Mouse (Mus musculus) MEL (cell line): ENCODE measurements around the gene Timm50. TPM values are rescaled to one million over a fixed set of nuclear protein-coding genes. Genes with fewer than 3 reads are reported as not detected.
A peak's percentile ranks its signal among the peaks of the same experiment; 100 is the strongest.

ENCODE experiments used
- DNase-seq: peaks from one replicate; pipeline ENCODE4 v3.0.0; 2011; ENCODE audit warnings: low read depth, low spot score
- H3K27ac ChIP-seq: 2 replicates; pipeline ENCODE4 v1.5.1; 2012; ENCODE audit warnings: low read depth, mild to moderate bottlenecking, control low read depth, low read length, moderate library complexity; ENCODE audit not compliant: control insufficient read depth
- H3K27me3 ChIP-seq, 2 experiments: fragments of 150-350 bp in 1 of 2; sonication (generic) in 1 of 2; 2 replicates each; pipeline ENCODE4 v1.6.1; 2012; ENCODE audit warnings: low read length in 2 of 2, mild to moderate bottlenecking in 2 of 2, improper control_type of control experiment in 1 of 2, moderate library complexity in 1 of 2; ENCODE audit not compliant: insufficient read depth in 2 of 2, control insufficient read depth in 1 of 2
- H3K36me3 ChIP-seq, 2 experiments: 2 replicates each; pipeline ENCODE4 v1.6.1; 2012 to 2014; ENCODE audit warnings: low read length in 2 of 2, improper control_type of control experiment in 1 of 2, inconsistent platforms in 1 of 2, mild to moderate bottlenecking in 1 of 2; ENCODE audit not compliant: insufficient read depth in 2 of 2, control insufficient read depth in 1 of 2
- H3K4me1 ChIP-seq, 2 experiments: fragments of 150-350 bp in 1 of 2; sonication (generic) in 1 of 2; 2 replicates each; pipeline ENCODE4 v1.6.1; 2012; ENCODE audit warnings: low read length in 2 of 2, improper control_type of control experiment in 1 of 2, mild to moderate bottlenecking in 1 of 2; ENCODE audit not compliant: insufficient read depth in 2 of 2, control insufficient read depth in 1 of 2
- H3K4me3 ChIP-seq, 2 experiments: fragments of 150-350 bp in 1 of 2; sonication (generic) in 1 of 2; 2 replicates each; pipeline ENCODE4 v1.5.1; 2012; ENCODE audit warnings: low read depth in 2 of 2, low read length in 2 of 2, mild to moderate bottlenecking in 2 of 2, moderate library complexity in 2 of 2, control low read depth in 1 of 2, improper control_type of control experiment in 1 of 2; ENCODE audit not compliant: control insufficient read depth in 1 of 2, insufficient read depth in 1 of 2
- H3K79me2 ChIP-seq: 2 replicates; pipeline ENCODE4 v1.6.1; 2012; ENCODE audit warnings: mild to moderate bottlenecking, low read length, moderate library complexity; ENCODE audit not compliant: control insufficient read depth, poor library complexity, insufficient read depth
- H3K9ac ChIP-seq: 2 replicates; pipeline ENCODE4 v1.6.1; 2012; ENCODE audit warnings: low read depth, mild to moderate bottlenecking, control low read depth, low read length, moderate library complexity; ENCODE audit not compliant: control insufficient read depth, poor library complexity, severe bottlenecking
- H3K9me3 ChIP-seq: fragments of 150-350 bp; sonication (generic); replicated peaks from 2 replicates; pipeline ENCODE4 v1.6.1; 2012; ENCODE audit warnings: mild to moderate bottlenecking, low read length, improper control_type of control experiment, moderate library complexity; ENCODE audit not compliant: insufficient read depth
- CHD2 ChIP-seq: IDR thresholded peaks from 2 replicates; pipeline ENCODE4 v1.6.1; 2011; ENCODE audit warnings: low read length, improper control_type of control experiment
- CTCF ChIP-seq, 3 experiments: IDR thresholded peaks in 2 of 3; conservative IDR thresholded peaks in 1 of 3; 2 replicates each; pipeline ENCODE4 v1.5.1; 2011 to 2012; ENCODE audit warnings: low read length in 3 of 3, low read depth in 2 of 3, mild to moderate bottlenecking in 2 of 3, improper control_type of control experiment in 1 of 3, inconsistent platforms in 1 of 3, mixed read lengths in 1 of 3, moderate library complexity in 1 of 3; ENCODE audit not compliant: control insufficient read depth in 1 of 3, insufficient read depth in 1 of 3, poor library complexity in 1 of 3, severe bottlenecking in 1 of 3
- GABPA ChIP-seq: IDR thresholded peaks from 2 replicates; pipeline ENCODE4 v1.6.1; 2012; ENCODE audit warnings: low read depth, mild to moderate bottlenecking, inconsistent platforms, low read length, improper control_type of control experiment, moderate library complexity
- HCFC1 ChIP-seq: IDR thresholded peaks from 2 replicates; pipeline ENCODE4 v1.6.1; 2012; ENCODE audit warnings: low read depth, mild to moderate bottlenecking, inconsistent platforms, low read length, improper control_type of control experiment, moderate library complexity
- MAX ChIP-seq: IDR thresholded peaks from 2 replicates; pipeline ENCODE4 v1.6.1; 2011; ENCODE audit warnings: low read length, improper control_type of control experiment
- MEF2A ChIP-seq: IDR thresholded peaks from 2 replicates; pipeline ENCODE4 v1.6.1; 2014; ENCODE audit warnings: low read depth, mild to moderate bottlenecking, inconsistent platforms, low read length, improper control_type of control experiment; ENCODE audit not compliant: poor library complexity, insufficient replicate concordance, severe bottlenecking; ENCODE audit errors: extremely low read depth
- NELFE ChIP-seq: IDR thresholded peaks from 2 replicates; pipeline ENCODE4 v1.6.1; 2011; ENCODE audit warnings: low read depth, low read length, improper control_type of control experiment
- NRF1 ChIP-seq: IDR thresholded peaks from 2 replicates; pipeline ENCODE4 v1.6.1; 2014; ENCODE audit warnings: low read depth, mild to moderate bottlenecking, inconsistent platforms, low read length, improper control_type of control experiment, moderate library complexity; ENCODE audit not compliant: poor library complexity, insufficient read depth, severe bottlenecking
- POLR2A ChIP-seq, 2 experiments: IDR thresholded peaks; 2 replicates each; pipeline ENCODE4 v1.6.1; 2011 to 2012; ENCODE audit warnings: low read length in 2 of 2, mild to moderate bottlenecking in 2 of 2, control low read depth in 1 of 2, improper control_type of control experiment in 1 of 2, low read depth in 1 of 2, moderate library complexity in 1 of 2; ENCODE audit not compliant: control insufficient read depth in 1 of 2, insufficient read depth in 1 of 2, poor library complexity in 1 of 2
- POLR2AphosphoS5 ChIP-seq: IDR thresholded peaks from 2 replicates; pipeline ENCODE4 v1.6.1; 2012; ENCODE audit warnings: low read depth, borderline replicate concordance, mild to moderate bottlenecking, inconsistent platforms, low read length, moderate library complexity, mixed read lengths
- RAD21 ChIP-seq: IDR thresholded peaks from 2 replicates; pipeline ENCODE4 v1.6.1; 2011; ENCODE audit warnings: mild to moderate bottlenecking, low read depth, low read length, improper control_type of control experiment
- RCOR1 ChIP-seq: IDR thresholded peaks from 2 replicates; pipeline ENCODE4 v1.6.1; 2012; ENCODE audit warnings: low read depth, mild to moderate bottlenecking, inconsistent platforms, low read length, improper control_type of control experiment
- SIN3A ChIP-seq: IDR thresholded peaks from 2 replicates; pipeline ENCODE4 v1.6.1; 2012; ENCODE audit warnings: low read length, improper control_type of control experiment, inconsistent platforms
- TBP ChIP-seq: IDR thresholded peaks from 2 replicates; pipeline ENCODE4 v1.8.0; 2011; ENCODE audit warnings: low read depth, low read length, improper control_type of control experiment
- USF2 ChIP-seq, 2 experiments: IDR thresholded peaks; 2 replicates each; pipeline ENCODE4 v1.6.1; 2011 to 2012; ENCODE audit warnings: improper control_type of control experiment in 2 of 2, low read length in 2 of 2, borderline replicate concordance in 1 of 2, inconsistent platforms in 1 of 2, low read depth in 1 of 2, mild to moderate bottlenecking in 1 of 2; ENCODE audit not compliant: insufficient read depth in 1 of 2
- ZKSCAN1 ChIP-seq: IDR thresholded peaks from 2 replicates; pipeline ENCODE4 v1.6.1; 2012; ENCODE audit warnings: low read depth, mild to moderate bottlenecking, inconsistent platforms, low read length, improper control_type of control experiment, moderate library complexity
- ZMIZ1 ChIP-seq: IDR thresholded peaks from 2 replicates; pipeline ENCODE4 v1.6.1; 2012; ENCODE audit warnings: low read depth, mild to moderate bottlenecking, inconsistent platforms, low read length, improper control_type of control experiment, moderate library complexity
- polyA plus RNA-seq, 2 experiments: library from polyadenylated mRNA; stranded (reverse) in 1 of 2; unstranded in 1 of 2; fragments of >175 nt in 1 of 2; fragments of >200 nt in 1 of 2; gene quantifications; 2 replicates each; pipeline versions ENCODE4 v1.2.1 to v1.2.4; 2012; ENCODE audit warnings: low replicate concordance in 2 of 2, low read depth in 1 of 2; ENCODE audit not compliant: insufficient read length in 2 of 2, insufficient read depth in 1 of 2, missing spikeins in 1 of 2
- total RNA-seq: library from RNA; depleted of rRNA; stranded (reverse); fragments of 300-350 nt; gene quantifications from 2 replicates; pipeline ENCODE4 v1.2.3, GENCODE M21; 2012

Gene Timm50
- total and polyA plus RNA-seq, 3 experiments, result 167 to 216 TPM; not detected in 1

GRCm38 (mm10) chr7:28280630-28281029 is 31.2 kb downstream of the Timm50 start:
- no peak for DNase-seq
- Histone ChIP-seq H3K36me3 (peaks cover 0 to 4% of the 10 kb centered on the region in 2 experiments; a peak in 1 of 4 replicates), H3K4me1 (peaks cover 0 to 7% of the 10 kb centered on the region in 2 experiments; a peak in 3 of 4 replicates), H3K79me2 (peaks cover 2% of the 10 kb centered on the region; the same call in 1 of the 2 replicates), H3K27me3 (no peaks in the 10 kb centered on the region), H3K9me3 (no peaks in the 10 kb centered on the region), H3K9ac (no peak overlapping the region), H3K4me3 (no peak overlapping the region), H3K27ac (no peak overlapping the region)
- TF ChIP-seq RAD21 (no peak), MAX (no peak)

GRCm38 (mm10) chr7:28278279-28278652 is 33.6 kb downstream of the Timm50 start:
- no peak for DNase-seq
- Histone ChIP-seq H3K9ac (peak overlapping the region; percentile 86), H3K4me3 (peak overlapping the region; percentile 65 to 85), H3K27me3 (no peaks in the 10 kb centered on the region), H3K27ac (no peak overlapping the region), H3K79me2 (peaks cover 2% of the 10 kb centered on the region; the same call in 1 of the 2 replicates), H3K9me3 (no peaks in the 10 kb centered on the region), H3K36me3 (peaks cover 0 to 4% of the 10 kb centered on the region in 2 experiments; a peak in 1 of 4 replicates), H3K4me1 (peaks cover 0 to 7% of the 10 kb centered on the region in 2 experiments; a peak in 3 of 4 replicates)
- TF ChIP-seq RCOR1, result no peak
- TF ChIP-seq HCFC1, result no peak
- TF ChIP-seq ZMIZ1, result no peak
- no peak for TF ChIP-seq USF2 (IDR thresholded peaks at IDR 0.05; ENCODE audit: borderline replicate concordance in 1 of 2, insufficient read depth in 1 of 2, low read depth in 1 of 2, low read length in 2 of 2)
- TF ChIP-seq TBP, result no peak
- no peak for TF ChIP-seq NRF1
- TF ChIP-seq MAX, result no peak
- TF ChIP-seq RAD21, result no peak
- TF ChIP-seq CTCF (IDR thresholded peaks at IDR 0.05 in 2 of 3, conservative IDR thresholded peaks at IDR 0.05 in 1 of 3; ENCODE audit: control insufficient read depth in 1 of 3, insufficient read depth in 1 of 3, low read depth in 2 of 3, low read length in 3 of 3, poor library complexity in 1 of 3, severe bottlenecking in 1 of 3), result no peak
- no peak for TF ChIP-seq POLR2AphosphoS5
- no peak for TF ChIP-seq POLR2A (IDR thresholded peaks at IDR 0.05; ENCODE audit: control insufficient read depth in 1 of 2, insufficient read depth in 1 of 2, low read depth in 1 of 2, low read length in 2 of 2, poor library complexity in 1 of 2)
- TF ChIP-seq CHD2, result no peak
- no peak for TF ChIP-seq NELFE
- no peak for TF ChIP-seq MEF2A
- no peak for TF ChIP-seq ZKSCAN1
- TF ChIP-seq SIN3A, result no peak
- TF ChIP-seq GABPA, result no peak
